Mouse (Mus musculus) hindbrain, embryonic 13.5 days (tissue): Measurements from ENCODE around the gene Gsta3. TPM values are rescaled to one million over a fixed set of nuclear protein-coding genes. Genes with fewer than 3 reads are reported as not detected.

Source experiments
- ATAC-seq: fragments of 200-750 bp; cut with Nextera tagmentation; 2 replicates; pipeline ENCODE4 v1.8.0; 2017; ENCODE audit warnings: moderate TSS enrichment; ENCODE audit not compliant: low FRiP score
- H3K27ac ChIP-seq: fragments of 300-500 bp; sonication (generic); 2 replicates; pipeline ENCODE4 v1.5.1; 2015; ENCODE audit warnings: inconsistent platforms, mild to moderate bottlenecking, moderate library complexity
- H3K27me3 ChIP-seq: fragments of 300-500 bp; sonication (generic); 2 replicates; pipeline ENCODE4 v1.6.1; 2015; ENCODE audit warnings: mild to moderate bottlenecking, inconsistent platforms
- H3K36me3 ChIP-seq: fragments of 300-500 bp; sonication (generic); 2 replicates; pipeline ENCODE4 v1.6.1; 2015; ENCODE audit warnings: mild to moderate bottlenecking, inconsistent platforms
- H3K4me1 ChIP-seq: fragments of 300-500 bp; sonication (generic); replicated peaks from 2 replicates; pipeline ENCODE4 v1.6.1; 2015; ENCODE audit warnings: inconsistent platforms
- H3K4me2 ChIP-seq: fragments of 300-500 bp; sonication (generic); 2 replicates; pipeline ENCODE4 v1.6.1; 2015; ENCODE audit warnings: inconsistent platforms, mild to moderate bottlenecking, moderate library complexity
- H3K4me3 ChIP-seq: fragments of 300-500 bp; sonication (generic); 2 replicates; pipeline ENCODE4 v1.5.1; 2015; ENCODE audit warnings: mild to moderate bottlenecking, inconsistent platforms
- H3K9ac ChIP-seq: fragments of 300-500 bp; sonication (generic); 2 replicates; pipeline ENCODE4 v1.6.1; 2015; ENCODE audit warnings: mild to moderate bottlenecking, inconsistent platforms
- H3K9me3 ChIP-seq: fragments of 300-500 bp; sonication (generic); 2 replicates; pipeline ENCODE4 v1.6.1; 2016; ENCODE audit warnings: inconsistent platforms
- WGBS: fragments of 180-500 bp; shearing (Covaris S2); methylation state at CpG from one replicate; pipeline ENCODE4 v1.1.7; 2015; 5-methylcytosine and 5-hydroxymethylcytosine counted together
- polyA plus RNA-seq: library from polyadenylated mRNA; unstranded; fragments of >200 nt; fragmentation: Nextera tagmentation; extraction: Ambion mirVana; gene quantifications from 2 replicates; pipeline ENCODE4 v1.2.1, GENCODE M21; 2015

Gsta3 gene
- polyA plus RNA-seq, 1 experiment from 2014 or later: 0.57 TPM

- Histone ChIP-seq H3K27me3 (no peaks in the 10 kb centered on the region), H3K27ac (no peak overlapping the region), H3K4me2 (no peak overlapping the region), H3K4me3 (no peak overlapping the region), H3K36me3 (no peaks in the 10 kb centered on the region), H3K4me1 (no peaks in the 10 kb centered on the region), H3K9me3 (no peaks in the 10 kb centered on the region), H3K9ac (no peak overlapping the region)
- 90% methylated on average over 1 of the region's 1 CpGs for WGBS
- ATAC-seq: no peak
Observed at GRCm38 (mm10) chr1:21241096-21241495, 707 bp downstream of the Gsta3 start.

GRCm38 (mm10) chr1:21244290-21244960, 4.0 kb downstream of the Gsta3 start:
- Histone ChIP-seq H3K27me3 (no peaks in the 10 kb centered on the region), H3K9me3 (no peaks in the 10 kb centered on the region), H3K9ac (no peak overlapping the region), H3K4me1 (no peaks in the 10 kb centered on the region), H3K4me3 (no peak overlapping the region), H3K36me3 (no peaks in the 10 kb centered on the region), H3K27ac (no peak overlapping the region), H3K4me2 (no peak overlapping the region)
- ATAC-seq: no peak
- WGBS: 79% methylated on average over 4 of the region's 4 CpGs

DNA sequence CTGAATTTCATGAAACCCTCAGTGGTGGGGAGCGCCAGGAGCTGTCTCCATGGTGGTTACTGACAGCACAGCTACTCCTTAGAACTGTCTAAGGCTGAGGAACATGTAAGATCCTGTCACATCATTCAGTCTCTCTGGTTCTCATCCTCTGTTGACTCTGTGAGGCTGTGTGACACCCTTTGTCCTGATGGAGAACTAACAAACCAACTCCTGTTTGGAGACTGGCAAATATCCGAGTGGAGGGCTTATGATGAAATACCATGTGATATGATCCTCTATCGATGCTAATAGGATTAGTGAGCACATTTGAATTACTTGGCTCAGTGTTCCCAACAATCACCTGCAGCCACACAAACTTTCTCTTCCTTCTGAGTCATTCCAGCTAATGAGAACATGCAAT, 5.7 kb downstream of the Gsta3 start:
- 82% methylated on average over 3 of the region's 3 CpGs for WGBS
- no peaks in the 10 kb centered on the region for H3K36me3 ChIP-seq
- no peaks in the 10 kb centered on the region for H3K9me3 ChIP-seq
- no peak overlapping the region for H3K4me3 ChIP-seq
- H3K4me2 ChIP-seq: no peak overlapping the region
- no peaks in the 10 kb centered on the region for H3K4me1 ChIP-seq
- no peaks in the 10 kb centered on the region for H3K27me3 ChIP-seq
- no peak for ATAC-seq
- H3K27ac ChIP-seq: no peak overlapping the region
- no peak overlapping the region for H3K9ac ChIP-seq

DNA sequence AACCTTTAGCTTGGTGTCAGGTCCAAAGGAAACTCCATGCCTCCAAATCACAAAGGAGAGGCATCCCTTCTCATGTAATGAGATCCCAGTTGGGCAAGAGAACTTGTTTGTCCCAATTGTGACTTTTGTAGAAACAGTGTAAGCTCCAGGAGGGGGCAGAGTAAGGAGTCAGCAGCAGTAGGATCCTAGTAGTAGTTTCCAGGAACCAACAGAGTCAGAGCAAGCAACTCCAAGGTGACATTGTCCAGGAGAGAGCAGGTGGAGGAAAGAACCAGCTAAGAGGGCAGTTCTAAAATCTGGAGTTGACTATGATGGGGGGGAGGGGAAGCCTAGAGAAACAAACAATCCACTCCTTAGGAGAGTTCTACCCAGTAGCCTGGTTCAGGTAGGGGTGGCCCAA, 7.5 kb downstream of the Gsta3 start:
- H3K27me3 ChIP-seq: no peaks in the 10 kb centered on the region
- no peak overlapping the region for H3K4me3 ChIP-seq
- no peak overlapping the region for H3K9ac ChIP-seq
- H3K9me3 ChIP-seq: no peaks in the 10 kb centered on the region
- no peaks in the 10 kb centered on the region for H3K4me1 ChIP-seq
- no peaks in the 10 kb centered on the region for H3K36me3 ChIP-seq
- no peak overlapping the region for H3K27ac ChIP-seq
- ATAC-seq: no peak
- H3K4me2 ChIP-seq: no peak overlapping the region

DNA sequence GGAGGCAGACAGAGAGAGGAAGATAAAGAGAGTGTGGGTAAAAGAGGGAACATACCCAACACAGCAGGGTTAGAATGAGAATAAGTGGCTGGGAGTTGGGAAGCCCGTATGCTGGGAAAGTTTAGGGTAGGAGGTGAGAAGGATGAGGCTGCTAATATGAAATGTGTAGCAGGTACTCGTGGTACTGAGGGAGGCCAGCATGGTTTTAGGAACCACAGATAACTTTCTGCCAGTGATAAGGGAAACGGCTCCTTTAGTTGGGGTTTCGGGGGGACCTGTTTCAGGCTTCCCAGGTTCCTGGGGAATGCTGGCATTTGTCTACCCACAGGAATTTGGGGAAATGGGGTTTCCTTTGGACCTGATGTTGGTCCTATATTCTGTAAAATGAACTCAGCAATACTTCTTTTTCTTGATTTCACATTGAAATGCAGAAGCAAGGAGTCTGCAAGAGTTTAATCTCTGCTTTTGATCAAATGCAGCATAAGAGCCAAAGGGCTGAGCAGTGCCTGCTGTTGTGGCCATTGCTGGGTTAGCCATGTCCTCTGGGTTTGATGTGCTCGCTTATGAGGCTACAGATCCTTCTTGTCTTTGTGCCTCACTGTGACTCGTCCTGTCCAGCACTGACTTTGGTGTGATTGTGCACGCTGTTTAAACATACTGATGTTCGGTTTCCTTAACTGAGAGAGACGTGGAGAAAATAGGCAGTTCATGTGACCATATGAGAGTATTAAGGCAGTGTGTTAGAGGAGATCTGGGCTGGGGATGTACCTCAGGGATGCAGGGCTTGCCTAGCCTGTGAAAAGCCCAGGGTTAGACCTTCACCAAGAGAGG, 8.4 kb downstream of the Gsta3 start:
- Histone ChIP-seq H3K4me3 (no peak overlapping the region), H3K36me3 (no peaks in the 10 kb centered on the region), H3K4me1 (no peaks in the 10 kb centered on the region), H3K27ac (no peak overlapping the region), H3K9me3 (no peaks in the 10 kb centered on the region), H3K4me2 (no peak overlapping the region), H3K9ac (no peak overlapping the region), H3K27me3 (no peaks in the 10 kb centered on the region)
- no peak for ATAC-seq
- WGBS: 94% methylated on average over 9 of the region's 9 CpGs

DNA sequence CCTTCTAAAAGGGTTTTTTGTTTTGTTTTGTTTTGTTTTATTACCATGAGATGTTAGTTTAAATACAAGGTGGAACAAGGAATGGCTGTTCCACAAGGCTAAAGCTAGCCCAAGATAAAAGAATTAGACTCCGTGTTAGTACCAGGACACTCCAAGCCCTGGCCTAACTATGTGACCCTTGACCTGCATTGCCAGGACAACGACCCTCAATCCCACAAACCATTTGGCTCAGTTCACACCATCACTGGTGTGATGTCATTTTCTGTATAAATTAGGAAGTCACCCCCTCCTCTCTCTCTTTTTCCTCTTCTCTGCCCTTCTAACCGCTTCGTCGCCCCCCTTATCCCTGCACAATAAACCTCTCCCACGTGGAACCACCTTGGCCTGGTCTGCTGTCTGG, 11.3 kb downstream of the Gsta3 start:
- Histone ChIP-seq H3K27me3 (no peaks in the 10 kb centered on the region), H3K4me3 (no peak overlapping the region), H3K9ac (no peak overlapping the region), H3K9me3 (no peaks in the 10 kb centered on the region), H3K4me2 (no peak overlapping the region), H3K4me1 (no peaks in the 10 kb centered on the region), H3K27ac (no peak overlapping the region), H3K36me3 (no peaks in the 10 kb centered on the region)
- WGBS: 27% methylated on average over 6 of the region's 6 CpGs
- ATAC-seq: no peak

GRCm38 (mm10) chr1:21252566-21253302, 12.3 kb downstream of the Gsta3 start:
- Histone ChIP-seq H3K4me1 (no peaks in the 10 kb centered on the region), H3K27me3 (no peaks in the 10 kb centered on the region), H3K36me3 (no peaks in the 10 kb centered on the region), H3K27ac (no peak overlapping the region), H3K9ac (no peak overlapping the region), H3K9me3 (no peaks in the 10 kb centered on the region), H3K4me3 (no peak overlapping the region), H3K4me2 (no peak overlapping the region)
- no peak for ATAC-seq
- 86% methylated on average over 10 of the region's 10 CpGs for WGBS

GRCm38 (mm10) chr1:21253303-21253650, 12.9 kb downstream of the Gsta3 start:
- H3K4me1 ChIP-seq: no peaks in the 10 kb centered on the region
- no peaks in the 10 kb centered on the region for H3K9me3 ChIP-seq
- H3K4me3 ChIP-seq: no peak overlapping the region
- no peaks in the 10 kb centered on the region for H3K36me3 ChIP-seq
- H3K27ac ChIP-seq: no peak overlapping the region
- 96% methylated on average over 1 of the region's 1 CpGs for WGBS
- H3K9ac ChIP-seq: no peak overlapping the region
- no peaks in the 10 kb centered on the region for H3K27me3 ChIP-seq
- no peak for ATAC-seq
- H3K4me2 ChIP-seq: no peak overlapping the region

GRCm38 (mm10) chr1:21253856-21254255, 13.5 kb downstream of the Gsta3 start:
- Histone ChIP-seq H3K4me1 (no peaks in the 10 kb centered on the region), H3K4me2 (no peak overlapping the region), H3K4me3 (no peak overlapping the region), H3K27ac (no peak overlapping the region), H3K27me3 (no peaks in the 10 kb centered on the region), H3K9ac (no peak overlapping the region), H3K9me3 (no peaks in the 10 kb centered on the region), H3K36me3 (no peaks in the 10 kb centered on the region)
- WGBS: 85% methylated on average over 4 of the region's 4 CpGs
- ATAC-seq: no peak

- WGBS: 91% methylated on average over 7 of the region's 7 CpGs
- Histone ChIP-seq H3K27ac (no peak overlapping the region), H3K4me3 (no peak overlapping the region), H3K36me3 (no peaks in the 10 kb centered on the region), H3K4me1 (no peaks in the 10 kb centered on the region), H3K9ac (no peak overlapping the region), H3K27me3 (no peaks in the 10 kb centered on the region), H3K4me2 (no peak overlapping the region), H3K9me3 (no peaks in the 10 kb centered on the region)
- no peak for ATAC-seq
Observed at GRCm38 (mm10) chr1:21255625-21256345, 15.4 kb downstream of the Gsta3 start.

DNA sequence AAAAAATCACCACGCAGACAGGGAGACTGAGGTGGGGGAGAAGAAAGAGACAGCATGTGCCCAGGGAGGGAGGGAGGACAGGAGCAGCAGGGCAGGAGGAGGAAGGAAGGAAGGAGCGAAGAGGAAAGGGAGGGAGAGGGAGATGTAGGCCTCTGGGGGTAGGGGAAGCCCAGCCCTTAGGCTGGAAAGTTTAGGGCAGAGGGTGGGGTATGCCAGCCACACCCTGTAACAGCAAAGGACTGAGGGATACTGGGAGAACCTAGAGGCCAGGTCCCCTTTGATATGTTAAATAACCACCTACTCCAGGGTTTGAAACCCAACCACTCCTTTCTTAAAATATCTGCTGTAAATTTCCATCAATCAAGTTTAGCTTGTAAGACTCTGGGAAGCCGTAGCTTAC, 16.0 kb downstream of the Gsta3 start:
- H3K4me3 ChIP-seq: no peak overlapping the region
- no peak overlapping the region for H3K27ac ChIP-seq
- H3K9ac ChIP-seq: no peak overlapping the region
- WGBS: 63% methylated on average over 3 of the region's 3 CpGs
- no peaks in the 10 kb centered on the region for H3K9me3 ChIP-seq
- no peaks in the 10 kb centered on the region for H3K27me3 ChIP-seq
- H3K4me2 ChIP-seq: no peak overlapping the region
- no peak for ATAC-seq
- H3K4me1 ChIP-seq: no peaks in the 10 kb centered on the region
- H3K36me3 ChIP-seq: no peaks in the 10 kb centered on the region

DNA sequence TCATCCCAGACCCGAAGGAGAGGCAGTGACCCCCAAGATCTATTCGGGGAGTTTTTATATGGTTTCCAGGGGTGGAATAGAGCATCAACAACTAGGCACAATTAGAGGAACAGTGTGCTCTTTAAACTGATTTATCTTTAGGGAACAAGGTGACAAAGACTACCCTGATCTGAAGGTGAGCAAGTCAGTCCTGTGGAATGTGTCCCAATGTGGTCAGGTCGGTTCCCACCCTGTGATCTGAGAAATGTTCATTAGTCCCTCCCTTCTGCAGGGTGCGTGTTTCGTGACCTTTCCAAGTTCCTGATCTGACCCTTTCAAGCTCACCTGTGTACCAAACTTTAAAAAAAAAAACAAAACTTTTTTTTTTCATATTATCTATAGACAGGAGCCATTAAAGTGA, 16.5 kb downstream of the Gsta3 start:
- H3K9ac ChIP-seq: no peak overlapping the region
- H3K36me3 ChIP-seq: no peaks in the 10 kb centered on the region
- no peak overlapping the region for H3K4me3 ChIP-seq
- no peak overlapping the region for H3K27ac ChIP-seq
- H3K4me2 ChIP-seq: no peak overlapping the region
- H3K27me3 ChIP-seq: no peaks in the 10 kb centered on the region
- H3K9me3 ChIP-seq: no peaks in the 10 kb centered on the region
- H3K4me1 ChIP-seq: no peaks in the 10 kb centered on the region
- 78% methylated on average over 5 of the region's 5 CpGs for WGBS
- ATAC-seq: no peak
